Mouse (Mus musculus) liver, embryonic 15.5 days (tissue): ENCODE results near the gene Ccnb2. TPM values are rescaled to one million over a fixed set of nuclear protein-coding genes. Genes with fewer than 3 reads are reported as not detected.
A peak's percentile ranks its signal among the peaks of the same experiment; 100 is the strongest.

Source experiments
- ATAC-seq: fragments of 200-750 bp; cut with Nextera tagmentation; 2 replicates; pipeline ENCODE4 v1.8.0; 2017; ENCODE audit warnings: moderate number of reproducible peaks, mild to moderate bottlenecking, moderate library complexity; ENCODE audit not compliant: insufficient read depth
- H3K27ac ChIP-seq: fragments of 300-500 bp; sonication (generic); replicated peaks from 2 replicates; pipeline ENCODE4 v1.5.1; 2015; ENCODE audit warnings: mild to moderate bottlenecking, inconsistent platforms
- H3K27me3 ChIP-seq: fragments of 300-500 bp; sonication (generic); 2 replicates; pipeline ENCODE4 v1.6.1; 2015; ENCODE audit warnings: mild to moderate bottlenecking, inconsistent platforms
- H3K36me3 ChIP-seq: fragments of 300-500 bp; sonication (generic); replicated peaks from 2 replicates; pipeline ENCODE4 v1.6.1; 2015; ENCODE audit warnings: moderate library complexity, mild to moderate bottlenecking, inconsistent platforms
- H3K4me1 ChIP-seq: fragments of 300-500 bp; sonication (generic); replicated peaks from 2 replicates; pipeline ENCODE4 v1.6.1; 2015; ENCODE audit warnings: inconsistent platforms
- H3K4me2 ChIP-seq: fragments of 300-500 bp; sonication (generic); 2 replicates; pipeline ENCODE4 v1.6.1; 2015; ENCODE audit warnings: moderate library complexity, mild to moderate bottlenecking, inconsistent platforms
- H3K4me3 ChIP-seq: fragments of 300-500 bp; sonication (generic); replicated peaks from 2 replicates; pipeline ENCODE4 v1.5.1; 2015; ENCODE audit warnings: mild to moderate bottlenecking, inconsistent platforms
- H3K9ac ChIP-seq: fragments of 300-500 bp; sonication (generic); 2 replicates; pipeline ENCODE4 v1.6.1; 2015; ENCODE audit warnings: moderate library complexity, mild to moderate bottlenecking, inconsistent platforms
- H3K9me3 ChIP-seq: fragments of 300-500 bp; sonication (generic); replicated peaks from 2 replicates; pipeline ENCODE4 v1.6.1; 2016; ENCODE audit warnings: inconsistent platforms
- WGBS: fragments of 180-500 bp; shearing (Covaris S2); methylation state at CpG from one replicate; pipeline ENCODE4 v1.1.7; 2015; ENCODE audit warnings: mixed read lengths; ENCODE audit not compliant: insufficient replicate concordance; 5-methylcytosine and 5-hydroxymethylcytosine counted together
- polyA plus RNA-seq: library from polyadenylated mRNA; unstranded; fragments of >200 nt; fragmentation: Nextera tagmentation; extraction: Ambion mirVana; gene quantifications from 2 replicates; pipeline ENCODE4 v1.2.1, GENCODE M21; 2015

Ccnb2 gene
- polyA plus RNA-seq, 1 experiment from 2014 or later, result 219 TPM

DNA sequence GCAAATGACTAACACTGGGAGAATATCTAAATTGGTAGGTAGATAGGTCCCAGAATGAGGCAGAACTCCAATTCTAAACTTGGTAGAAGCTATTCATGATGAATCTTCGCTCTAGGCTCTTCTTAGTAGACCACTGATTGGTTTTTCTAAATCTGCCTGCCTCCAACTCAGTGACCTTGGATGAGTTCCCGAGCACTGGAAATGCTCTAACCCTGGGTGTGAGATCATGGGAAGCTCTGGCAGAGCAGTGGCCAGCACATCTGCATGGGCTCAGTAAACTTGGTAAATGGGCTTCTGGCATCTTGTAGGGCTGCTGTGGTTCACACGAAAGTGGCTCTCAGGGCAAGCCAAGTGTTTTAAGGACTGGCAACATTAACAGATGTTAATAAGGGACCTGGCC lies 14.8 kb downstream of the Ccnb2 start:
- Histone ChIP-seq H3K4me2 (no peak overlapping the region), H3K4me3 (no peak overlapping the region), H3K4me1 (no peaks in the 10 kb centered on the region), H3K9me3 (no peaks in the 10 kb centered on the region), H3K27ac (no peak overlapping the region), H3K36me3 (peaks cover 53% of the 10 kb centered on the region), H3K9ac (no peak overlapping the region), H3K27me3 (no peaks in the 10 kb centered on the region)
- 81% methylated on average over 3 of the region's 3 CpGs for WGBS
- no peak for ATAC-seq

DNA sequence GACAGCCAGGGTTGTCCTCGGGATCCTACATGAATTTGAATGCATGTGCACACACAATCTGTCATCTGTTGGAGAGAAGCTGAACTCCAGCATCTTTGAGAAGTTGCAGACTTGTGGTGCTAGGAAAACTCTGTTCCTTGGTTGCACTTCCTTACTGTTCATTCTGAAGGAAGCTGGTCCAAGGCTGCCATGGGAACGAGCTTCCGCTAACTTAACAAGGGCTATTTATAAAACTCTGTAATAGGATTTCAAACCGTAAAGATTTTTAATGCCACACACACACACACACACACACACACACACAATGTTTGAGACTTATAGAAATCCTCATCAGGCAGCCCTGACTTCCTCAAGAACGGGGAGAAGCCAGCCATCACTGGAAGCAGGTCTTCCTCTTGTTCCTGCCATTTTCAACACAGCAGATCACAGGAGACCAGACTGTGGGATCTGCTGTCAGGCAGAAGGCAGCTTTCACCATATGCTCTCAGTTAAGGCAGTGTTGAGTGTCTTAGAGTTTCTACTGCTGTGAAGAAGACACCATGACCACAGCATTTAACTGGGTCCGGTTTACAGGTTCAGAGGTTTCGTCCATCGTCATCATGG lies 19.3 kb downstream of the Ccnb2 start:
- peaks cover 7% of the 10 kb centered on the region for H3K36me3 ChIP-seq
- H3K4me2 ChIP-seq, result no peak overlapping the region
- no peak overlapping the region for H3K27ac ChIP-seq
- no peak overlapping the region for H3K9ac ChIP-seq
- ATAC-seq, result no peak
- no peaks in the 10 kb centered on the region for H3K9me3 ChIP-seq
- no peaks in the 10 kb centered on the region for H3K27me3 ChIP-seq
- H3K4me1 ChIP-seq, result no peaks in the 10 kb centered on the region
- no peak overlapping the region for H3K4me3 ChIP-seq
- WGBS, result 73% methylated on average over 8 of the region's 8 CpGs

DNA sequence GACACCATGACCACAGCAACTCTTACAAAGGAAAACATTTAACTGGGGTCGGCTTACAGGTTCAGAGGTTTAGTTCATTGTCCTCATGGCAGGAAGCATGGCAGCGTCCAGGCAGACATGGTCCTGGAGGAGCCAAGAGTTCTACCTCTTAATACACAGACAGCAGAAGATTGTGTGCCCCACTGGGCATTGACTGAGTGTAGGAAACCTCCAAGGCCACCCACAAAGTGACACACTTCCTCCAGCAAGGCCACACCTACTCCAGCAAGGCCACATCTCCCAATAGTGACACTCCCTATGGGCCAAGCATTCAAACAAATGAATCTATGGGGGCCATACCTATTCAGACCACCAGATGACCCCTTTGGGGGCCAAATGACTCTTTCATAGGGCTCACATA lies 25.3 kb downstream of the Ccnb2 start:
- WGBS, result 64% methylated on average over 2 of the region's 2 CpGs
- H3K27ac ChIP-seq, result no peak overlapping the region
- H3K9ac ChIP-seq, result no peak overlapping the region
- no peak overlapping the region for H3K4me2 ChIP-seq
- H3K27me3 ChIP-seq, result no peaks in the 10 kb centered on the region
- no peak overlapping the region for H3K4me3 ChIP-seq
- H3K4me1 ChIP-seq, result no peaks in the 10 kb centered on the region; the same call in 1 of the 2 replicates
- H3K9me3 ChIP-seq, result no peaks in the 10 kb centered on the region
- no peaks in the 10 kb centered on the region for H3K36me3 ChIP-seq
- ATAC-seq, result no peak

DNA sequence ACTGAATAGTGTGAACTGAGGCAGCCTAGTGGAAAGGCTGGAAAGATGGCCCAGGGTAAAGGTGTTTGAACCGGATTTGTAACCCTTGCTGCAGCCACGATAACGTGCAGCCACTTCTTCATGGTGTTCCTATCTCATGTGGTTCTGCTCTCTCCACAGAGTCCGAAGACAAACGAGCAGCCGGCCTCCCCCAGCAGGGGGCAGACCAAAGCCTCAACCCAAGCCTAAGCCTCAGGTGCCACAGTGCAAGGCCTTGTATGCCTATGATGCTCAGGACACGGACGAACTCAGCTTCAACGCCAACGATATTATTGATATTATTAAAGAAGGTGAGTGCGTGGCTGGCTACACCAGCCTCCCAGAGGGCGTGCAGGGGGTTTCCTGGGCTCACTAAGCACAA lies 25.7 kb downstream of the Ccnb2 start:
- no peaks in the 10 kb centered on the region; the same call in 1 of the 2 replicates for H3K4me1 ChIP-seq
- 65% methylated on average over 12 of the region's 12 CpGs for WGBS
- no peak overlapping the region for H3K4me2 ChIP-seq
- ATAC-seq, result no peak
- no peak overlapping the region for H3K27ac ChIP-seq
- H3K36me3 ChIP-seq, result no peaks in the 10 kb centered on the region
- no peak overlapping the region for H3K4me3 ChIP-seq
- H3K27me3 ChIP-seq, result no peaks in the 10 kb centered on the region
- H3K9me3 ChIP-seq, result no peaks in the 10 kb centered on the region
- no peak overlapping the region for H3K9ac ChIP-seq

GRCm38 (mm10) chr9:70392563-70392907 lies 28.8 kb downstream of the Ccnb2 start:
- ATAC-seq, result no peak

GRCm38 (mm10) chr9:70391660-70392562 lies 29.4 kb downstream of the Ccnb2 start:
- WGBS, result 46% methylated on average over 12 of the region's 12 CpGs

More at GRCm38 (mm10) chr9:70392563-70392907, 28.8 kb downstream of the Ccnb2 start:
- Histone ChIP-seq H3K4me1 (no peaks in the 10 kb centered on the region; the same call in 1 of the 2 replicates), H3K36me3 (no peaks in the 10 kb centered on the region), H3K4me2 (no peak overlapping the region), H3K27ac (no peak overlapping the region), H3K9ac (no peak overlapping the region), H3K27me3 (no peaks in the 10 kb centered on the region), H3K4me3 (no peak overlapping the region), H3K9me3 (no peaks in the 10 kb centered on the region)
- WGBS, result 16% methylated on average over 6 of the region's 6 CpGs

DNA sequence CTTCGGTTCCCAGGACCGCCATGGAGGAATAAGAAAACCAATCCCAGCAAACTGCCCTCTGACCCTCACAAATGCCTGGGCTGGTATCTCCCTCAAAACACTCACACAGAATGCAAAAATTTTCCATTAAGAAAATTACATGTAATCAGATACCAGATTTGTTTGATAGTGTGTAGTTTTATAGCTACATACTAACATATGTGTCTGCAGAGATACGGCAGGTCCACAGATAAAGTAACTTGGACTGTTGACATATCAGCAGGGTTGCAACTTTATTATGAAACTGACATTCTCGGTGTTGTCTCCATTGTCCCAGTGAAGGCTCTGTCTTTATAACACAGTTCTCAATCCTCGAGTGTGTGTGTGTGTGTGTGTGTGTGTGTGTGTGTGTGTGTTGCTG lies 30.3 kb downstream of the Ccnb2 start:
- Histone ChIP-seq H3K4me3 (no peak overlapping the region), H3K4me1 (peaks cover 6% of the 10 kb centered on the region; the same call in 1 of the 2 replicates), H3K9me3 (no peaks in the 10 kb centered on the region), H3K9ac (no peak overlapping the region), H3K27ac (no peak overlapping the region), H3K27me3 (no peaks in the 10 kb centered on the region), H3K4me2 (no peak overlapping the region), H3K36me3 (no peaks in the 10 kb centered on the region)
- no peak for ATAC-seq
- 54% methylated on average over 5 of the region's 5 CpGs for WGBS

More at GRCm38 (mm10) chr9:70391660-70392562, 29.4 kb downstream of the Ccnb2 start:
- H3K36me3 ChIP-seq, result no peaks in the 10 kb centered on the region
- H3K9me3 ChIP-seq, result no peaks in the 10 kb centered on the region
- H3K27ac ChIP-seq, result no peak overlapping the region
- no peaks in the 10 kb centered on the region for H3K27me3 ChIP-seq
- no peak overlapping the region for H3K9ac ChIP-seq
- no peaks in the 10 kb centered on the region; the same call in 1 of the 2 replicates for H3K4me1 ChIP-seq
- no peak for ATAC-seq
- H3K4me2 ChIP-seq, result no peak overlapping the region
- H3K4me3 ChIP-seq, result no peak overlapping the region

DNA sequence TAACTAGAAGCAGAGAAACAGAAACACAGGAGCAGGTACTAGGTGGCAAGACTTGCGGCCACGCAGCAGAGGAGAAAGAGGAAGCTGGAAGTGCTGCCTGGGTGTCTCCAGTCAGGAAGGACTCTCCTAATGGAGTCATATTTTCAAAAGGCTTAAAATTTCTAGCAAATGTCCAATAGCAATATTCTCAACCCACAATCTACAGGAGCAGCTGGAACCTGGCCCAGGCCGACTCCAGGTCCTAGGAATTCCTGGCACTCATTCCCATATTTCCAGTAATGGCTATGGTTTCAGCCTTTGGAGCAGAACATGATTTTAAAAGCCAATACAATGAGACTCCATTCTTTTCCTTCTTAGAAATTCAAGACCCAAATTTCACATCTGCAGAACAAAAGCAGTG lies 31.8 kb downstream of the Ccnb2 start:
- no peak overlapping the region for H3K9ac ChIP-seq
- no peaks in the 10 kb centered on the region for H3K27me3 ChIP-seq
- no peaks in the 10 kb centered on the region for H3K9me3 ChIP-seq
- H3K36me3 ChIP-seq, result no peaks in the 10 kb centered on the region
- H3K27ac ChIP-seq, result no peak overlapping the region
- 65% methylated on average over 3 of the region's 3 CpGs for WGBS
- peaks cover 21% of the 10 kb centered on the region for H3K4me1 ChIP-seq
- no peak for ATAC-seq
- H3K4me3 ChIP-seq, result no peak overlapping the region
- no peak overlapping the region for H3K4me2 ChIP-seq

- no peak for ATAC-seq
- WGBS, result 72% methylated on average over 4 of the region's 4 CpGs
These were observed 33.8 kb downstream of the Ccnb2 start for GRCm38 (mm10) chr9:70387410-70388119.

GRCm38 (mm10) chr9:70384958-70385728 lies 36.2 kb downstream of the Ccnb2 start:
- ATAC-seq, result peak; percentile 61; the same call in 1 of the 2 replicates
- Histone ChIP-seq H3K9ac (no peak overlapping the region), H3K4me1 (peaks cover 24% of the 10 kb centered on the region), H3K4me2 (peak overlapping the region; percentile 21), H3K4me3 (no peak overlapping the region), H3K36me3 (no peaks in the 10 kb centered on the region), H3K27me3 (no peaks in the 10 kb centered on the region), H3K9me3 (no peaks in the 10 kb centered on the region), H3K27ac (no peak overlapping the region; the same call in 1 of the 2 replicates)
- WGBS, result 27% methylated on average over 18 of the region's 18 CpGs

More at GRCm38 (mm10) chr9:70387410-70388119, 33.8 kb downstream of the Ccnb2 start:
- Histone ChIP-seq H3K27ac (no peak overlapping the region), H3K9ac (no peak overlapping the region), H3K9me3 (no peaks in the 10 kb centered on the region), H3K4me2 (no peak overlapping the region), H3K27me3 (no peaks in the 10 kb centered on the region), H3K4me3 (no peak overlapping the region), H3K4me1 (peaks cover 24% of the 10 kb centered on the region), H3K36me3 (no peaks in the 10 kb centered on the region)
